Mouse (Mus musculus) heart, embryonic 15.5 days (tissue): ENCODE data around the gene Ctsh. TPM values are rescaled to one million over a fixed set of nuclear protein-coding genes. Genes with fewer than 3 reads are reported as not detected.

Source experiments
- ATAC-seq: fragments of 200-750 bp; cut with Nextera tagmentation; replicated peaks from 2 replicates; pipeline ENCODE4 v1.8.0; 2017; ENCODE audit warnings: low read depth, moderate TSS enrichment; ENCODE audit not compliant: insufficient number of reproducible peaks, insufficient read depth, low FRiP score
- H3K27ac ChIP-seq: fragments of 300-500 bp; sonication (generic); 2 replicates; pipeline ENCODE4 v1.5.1; 2015; ENCODE audit warnings: mild to moderate bottlenecking, inconsistent platforms
- H3K27me3 ChIP-seq: fragments of 300-500 bp; sonication (generic); 2 replicates; pipeline ENCODE4 v1.6.1; 2015; ENCODE audit warnings: inconsistent platforms
- H3K36me3 ChIP-seq: fragments of 300-500 bp; sonication (generic); 2 replicates; pipeline ENCODE4 v1.6.1; 2015; ENCODE audit warnings: mild to moderate bottlenecking, inconsistent platforms
- H3K4me1 ChIP-seq: fragments of 300-500 bp; sonication (generic); replicated peaks from 2 replicates; pipeline ENCODE4 v1.6.1; 2015; ENCODE audit warnings: inconsistent platforms
- H3K4me2 ChIP-seq: fragments of 300-500 bp; sonication (generic); 2 replicates; pipeline ENCODE4 v1.6.1; 2015; ENCODE audit warnings: inconsistent platforms, mild to moderate bottlenecking, moderate library complexity
- H3K4me3 ChIP-seq: fragments of 300-500 bp; sonication (generic); 2 replicates; pipeline ENCODE4 v1.5.1; 2015; ENCODE audit warnings: mild to moderate bottlenecking, inconsistent platforms
- H3K9ac ChIP-seq: fragments of 300-500 bp; sonication (generic); 2 replicates; pipeline ENCODE4 v1.6.1; 2015; ENCODE audit warnings: mild to moderate bottlenecking, inconsistent platforms
- H3K9me3 ChIP-seq: fragments of 300-500 bp; sonication (generic); replicated peaks from 2 replicates; pipeline ENCODE4 v1.6.1; 2016; ENCODE audit warnings: inconsistent platforms
- WGBS: fragments of 180-500 bp; shearing (Covaris S2); methylation state at CpG from one replicate; pipeline ENCODE4 v1.1.7; 2015; ENCODE audit warnings: mixed read lengths; 5-methylcytosine and 5-hydroxymethylcytosine counted together
- polyA plus RNA-seq: library from polyadenylated mRNA; unstranded; fragments of >200 nt; fragmentation: Nextera tagmentation; extraction: Ambion mirVana; gene quantifications from 2 replicates; pipeline ENCODE4 v1.2.1, GENCODE M21; 2015

Gene Ctsh
- polyA plus RNA-seq, 1 experiment from 2014 or later = 69.4 TPM

DNA sequence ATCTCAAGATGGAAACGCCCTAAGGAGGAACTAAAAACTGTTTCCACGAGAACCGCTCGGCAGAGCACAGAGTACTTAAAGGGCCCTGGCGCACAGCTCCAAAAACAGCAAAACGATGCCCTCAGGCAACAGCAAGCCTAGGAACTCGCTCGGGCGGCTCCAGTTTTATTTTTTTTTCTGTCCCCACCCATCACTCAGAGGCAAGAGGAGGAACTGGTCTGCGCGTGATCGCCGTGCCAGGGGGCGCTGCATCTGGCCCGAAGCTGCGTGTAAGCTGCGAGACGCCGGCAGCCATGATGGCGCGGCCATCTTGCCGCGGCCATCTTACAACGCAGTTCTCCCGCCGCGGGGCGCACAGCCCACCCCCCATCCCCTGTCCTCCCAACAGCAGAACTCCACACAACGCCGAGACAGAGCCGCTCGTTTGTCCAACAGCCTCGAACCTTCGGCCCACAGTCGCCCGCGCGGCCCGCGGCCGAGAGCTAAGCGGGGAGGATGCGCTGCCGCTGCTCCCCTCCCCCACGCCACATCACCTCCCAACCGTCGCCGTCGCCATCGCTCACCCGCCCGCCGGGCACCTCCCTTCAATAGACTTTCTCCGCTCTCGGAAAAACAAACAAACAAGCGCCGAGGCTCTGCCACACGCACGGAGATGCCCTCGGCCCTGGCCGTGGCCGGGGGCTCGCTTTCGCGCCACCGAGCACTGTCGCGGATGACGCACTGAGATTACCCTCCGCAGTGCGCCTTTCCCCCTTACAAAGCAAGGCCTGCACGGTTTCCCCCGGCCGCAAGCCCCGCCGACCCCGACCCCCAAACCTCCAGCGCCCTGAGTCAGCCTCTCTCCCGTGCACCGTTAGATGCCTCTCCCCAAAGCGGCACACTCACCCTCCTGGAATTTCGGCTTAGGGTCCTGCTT is 60.0 kb downstream of the Ctsh start:
- WGBS = under 1% methylated on average over 82 of the region's 82 CpGs
- no peaks in the 10 kb centered on the region for H3K9me3 ChIP-seq
- H3K27ac ChIP-seq = peak overlapping the region; percentile 100
- H3K36me3 ChIP-seq = peaks cover 6% of the 10 kb centered on the region; the same call in 1 of the 2 replicates
- peaks cover 4% of the 10 kb centered on the region; the same call in 1 of the 2 replicates for H3K27me3 ChIP-seq
- H3K9ac ChIP-seq = peak overlapping the region; percentile 97
- peaks cover 27% of the 10 kb centered on the region for H3K4me1 ChIP-seq
- peak overlapping the region; percentile 97 for H3K4me3 ChIP-seq
- peak; percentile 66 for ATAC-seq
- H3K4me2 ChIP-seq = peak overlapping the region; percentile 72

DNA sequence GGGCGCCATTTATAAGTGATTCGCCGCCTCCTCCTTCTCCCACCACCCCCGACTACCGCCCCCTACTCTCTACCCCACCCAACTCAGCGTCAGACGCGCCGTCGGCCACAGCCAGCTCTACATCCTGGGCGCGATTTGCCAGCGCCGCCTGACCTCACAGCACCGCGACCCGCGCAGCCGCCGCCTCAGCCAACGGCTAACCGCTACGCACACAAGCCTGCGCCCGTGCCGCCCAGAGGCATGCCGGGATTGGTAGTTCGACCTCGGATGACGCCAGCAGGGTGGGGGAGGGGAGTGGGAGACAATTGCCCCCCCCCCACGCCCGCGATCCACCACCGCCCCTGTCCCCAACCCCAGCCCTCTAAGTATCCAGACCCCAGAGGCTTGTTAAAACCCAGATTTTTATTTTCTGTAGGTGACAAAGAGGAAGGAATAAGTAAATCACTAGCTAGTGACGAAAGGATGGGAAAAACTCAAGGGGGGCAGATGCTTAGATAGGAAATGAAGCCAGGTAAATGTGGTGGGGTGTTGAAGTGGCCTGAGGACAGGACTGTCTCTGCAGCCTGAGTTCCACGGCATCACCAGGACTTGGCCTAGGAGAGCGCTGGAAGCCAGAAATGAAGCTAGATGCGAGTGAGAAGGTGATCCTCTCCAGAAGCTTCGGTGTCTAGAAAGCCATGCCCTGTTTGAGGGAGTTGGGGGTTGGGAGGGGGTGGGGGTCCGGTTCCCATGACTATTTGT is 60.8 kb downstream of the Ctsh start, which contains the start of gene Morf4l1:
TSS of gene Morf4l1 (minus strand) at position 208 of the 741 bp plus-strand sequence.
- Histone ChIP-seq H3K9ac (peak within 1 kb of the TSS; percentile 97), H3K27ac (peak within 1 kb of the TSS; percentile 100), H3K36me3 (no peaks in the 10 kb centered on the region), H3K27me3 (peaks cover 4% of the 10 kb centered on the region; the same call in 1 of the 2 replicates), H3K4me1 (peaks cover 21% of the 10 kb centered on the region), H3K4me3 (peak within 1 kb of the TSS; percentile 97), H3K9me3 (no peaks in the 10 kb centered on the region), H3K4me2 (peak within 1 kb of the TSS; percentile 86)
- under 1% methylated on average over 40 of the region's 40 CpGs for WGBS
- peak; percentile 97 for ATAC-seq

DNA sequence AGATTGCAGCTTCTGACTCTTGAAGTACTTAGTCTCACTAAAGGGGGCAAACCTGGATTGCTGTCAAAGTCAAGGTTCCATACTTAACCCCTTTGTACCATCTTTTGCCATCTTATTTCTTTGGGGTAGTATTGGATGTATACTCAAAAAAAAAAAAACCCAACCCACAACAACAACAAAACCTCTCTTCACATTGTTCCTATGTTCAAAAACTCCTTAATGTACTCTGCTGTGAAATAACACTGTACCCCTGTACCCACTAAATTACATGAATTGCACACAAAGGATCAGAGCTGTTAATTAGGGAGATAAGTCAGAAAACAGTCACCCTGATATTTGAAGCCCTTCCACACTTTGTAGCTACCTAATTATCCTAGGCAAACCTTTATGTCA is 61.4 kb downstream of the Ctsh start:
- H3K9ac ChIP-seq = no peak overlapping the region
- H3K27ac ChIP-seq = no peak overlapping the region

DNA sequence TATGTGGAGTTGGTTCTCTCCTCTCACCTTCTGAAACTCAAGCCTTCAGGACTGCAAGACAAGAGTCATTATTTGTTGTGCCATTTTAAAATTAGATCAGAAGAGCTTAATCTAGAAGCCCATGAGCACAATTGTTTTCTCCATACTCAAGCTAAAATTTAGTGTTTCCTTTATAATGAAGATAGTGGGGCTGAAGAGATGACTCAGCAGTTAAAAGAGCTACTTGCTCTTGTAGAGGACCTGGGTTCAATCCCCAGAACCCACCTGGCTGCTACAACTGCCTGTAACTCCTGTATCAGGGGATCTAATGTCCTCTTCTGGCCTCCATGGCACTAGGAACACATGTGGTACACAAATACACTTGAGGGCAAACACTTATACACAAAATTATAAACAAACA is 63.3 kb downstream of the Ctsh start:
- Histone ChIP-seq H3K4me1 (peaks cover 10% of the 10 kb centered on the region), H3K9ac (no peak overlapping the region), H3K27ac (no peak overlapping the region), H3K27me3 (peaks cover 4% of the 10 kb centered on the region; the same call in 1 of the 2 replicates), H3K36me3 (no peaks in the 10 kb centered on the region), H3K9me3 (no peaks in the 10 kb centered on the region), H3K4me3 (no peak overlapping the region), H3K4me2 (no peak overlapping the region)
- ATAC-seq = no peak

More for the DNA sequence above, 61.4 kb downstream of the Ctsh start:
- H3K4me2 ChIP-seq = peak overlapping the region; percentile 86
- H3K9me3 ChIP-seq = no peaks in the 10 kb centered on the region
- peaks cover 4% of the 10 kb centered on the region; the same call in 1 of the 2 replicates for H3K27me3 ChIP-seq
- no peak for ATAC-seq
- H3K4me3 ChIP-seq = peak overlapping the region; percentile 97
- H3K36me3 ChIP-seq = no peaks in the 10 kb centered on the region
- H3K4me1 ChIP-seq = peaks cover 16% of the 10 kb centered on the region

DNA sequence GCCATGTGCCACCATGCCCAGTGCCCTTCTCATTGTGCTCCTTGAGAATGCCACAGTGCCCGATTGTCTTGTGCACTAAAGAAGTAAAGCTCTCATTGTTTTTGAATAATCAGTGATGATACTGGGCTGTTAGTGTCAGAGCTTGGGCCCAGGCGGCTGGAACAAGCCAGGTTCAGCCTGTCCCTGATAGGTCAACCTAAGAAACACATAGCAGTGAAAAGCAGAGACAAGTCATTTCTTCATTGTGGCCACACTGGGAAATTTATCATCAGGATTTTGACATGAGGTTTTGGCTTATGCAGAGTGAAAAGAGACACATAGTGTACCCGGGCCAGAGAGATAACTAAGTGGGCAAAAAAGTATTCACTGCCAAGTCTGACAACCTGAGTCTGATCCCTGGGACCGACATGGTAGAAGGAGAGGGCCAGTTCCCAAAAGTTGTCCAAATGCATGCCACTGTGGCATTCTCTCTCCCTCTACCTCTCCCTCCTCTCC is 68.3 kb downstream of the Ctsh start:
- H3K4me2 ChIP-seq = no peak overlapping the region
- no peaks in the 10 kb centered on the region for H3K9me3 ChIP-seq
- H3K36me3 ChIP-seq = no peaks in the 10 kb centered on the region
- H3K27ac ChIP-seq = no peak overlapping the region
- H3K27me3 ChIP-seq = peaks cover 4% of the 10 kb centered on the region; the same call in 1 of the 2 replicates
- no peak for ATAC-seq
- no peak overlapping the region for H3K4me3 ChIP-seq
- peaks cover 13% of the 10 kb centered on the region for H3K4me1 ChIP-seq
- WGBS = 56% methylated on average over 4 of the region's 4 CpGs
- H3K9ac ChIP-seq = no peak overlapping the region

DNA sequence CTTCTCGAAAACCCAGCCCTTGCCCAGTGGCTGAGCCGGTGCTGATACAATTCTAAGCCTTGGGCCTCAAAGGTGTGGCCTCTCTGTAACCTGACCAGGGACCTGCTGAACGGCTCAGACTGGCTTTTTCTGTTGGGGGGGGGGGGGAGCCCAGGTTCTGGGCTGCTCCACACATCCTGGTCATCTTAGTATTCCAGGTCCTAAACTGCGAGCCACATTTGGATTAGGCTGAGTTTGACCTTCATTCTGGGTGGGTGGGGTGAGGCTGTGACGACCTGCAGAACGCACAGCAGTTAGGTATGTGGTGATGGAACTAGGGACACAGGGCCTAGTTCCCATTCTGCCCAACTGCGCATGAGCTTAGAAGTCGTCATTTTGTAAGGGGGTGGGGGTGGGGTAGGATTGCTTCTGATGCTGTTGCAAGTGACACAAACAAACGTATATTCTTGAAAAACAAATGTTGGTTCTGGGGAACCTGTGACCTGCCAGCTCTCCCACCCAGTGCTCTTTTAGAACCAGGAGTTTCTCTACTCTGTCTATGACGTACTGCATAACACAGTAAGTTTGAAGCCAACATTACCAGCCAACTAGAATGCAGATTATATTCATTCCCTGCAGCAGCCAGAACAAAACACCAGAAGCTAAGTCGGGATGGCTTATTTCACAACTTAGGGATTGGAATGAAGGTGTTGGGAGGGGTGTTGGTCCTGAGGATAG is 70.4 kb downstream of the Ctsh start:
- Histone ChIP-seq H3K4me2 (no peak overlapping the region), H3K36me3 (no peaks in the 10 kb centered on the region), H3K9ac (no peak overlapping the region), H3K4me3 (no peak overlapping the region), H3K27me3 (no peaks in the 10 kb centered on the region), H3K4me1 (peaks cover 19% of the 10 kb centered on the region), H3K9me3 (no peaks in the 10 kb centered on the region), H3K27ac (peak overlapping the region; percentile 39; the same call in 1 of the 2 replicates)
- WGBS = 43% methylated on average over 11 of the region's 11 CpGs
- ATAC-seq = no peak

DNA sequence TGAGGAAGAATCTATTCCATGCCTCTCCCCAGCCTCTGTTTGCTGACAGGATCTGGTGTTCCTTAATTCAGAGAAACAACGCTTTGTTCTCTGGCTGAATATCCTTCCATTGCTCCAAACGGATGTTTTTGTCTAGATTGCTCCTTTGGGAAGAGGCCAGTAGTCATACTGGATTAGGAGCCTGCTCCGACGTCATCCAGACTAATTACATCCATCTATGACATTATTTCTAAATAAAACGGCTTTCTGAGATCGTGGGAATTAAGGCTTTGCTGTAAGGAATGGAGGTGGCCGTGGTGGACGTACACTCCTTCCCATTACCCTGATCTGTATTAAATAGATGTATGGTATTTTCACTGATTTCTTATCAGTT is 70.9 kb downstream of the Ctsh start:
- H3K27me3 ChIP-seq = no peaks in the 10 kb centered on the region
- no peaks in the 10 kb centered on the region for H3K9me3 ChIP-seq
- H3K9ac ChIP-seq = no peak overlapping the region
- 42% methylated on average over 8 of the region's 8 CpGs for WGBS
- peaks cover 20% of the 10 kb centered on the region for H3K4me1 ChIP-seq
- ATAC-seq = no peak
- no peak overlapping the region for H3K4me2 ChIP-seq
- H3K36me3 ChIP-seq = no peaks in the 10 kb centered on the region
- peak overlapping the region; percentile 39; the same call in 1 of the 2 replicates for H3K27ac ChIP-seq
- H3K4me3 ChIP-seq = no peak overlapping the region

Other genes starting within 250 kb of the Ctsh start
- 0.11 and 0.19 TPM in 2 replicates for gene Rasgrf1, start 144.2 kb upstream of the Ctsh start, polyA plus RNA-seq
- 298 and 299 TPM in 2 replicates for gene Morf4l1, start 60.6 kb downstream of the Ctsh start, polyA plus RNA-seq
- 8.9 and 11.3 TPM in 2 replicates for gene Adamts7, start 108.9 kb downstream of the Ctsh start, polyA plus RNA-seq
- gene Tbc1d2b, start 216.7 kb downstream of the Ctsh start, polyA plus RNA-seq = 5.4 and 9.7 TPM in 2 replicates